Mouse (Mus musculus) kidney, postnatal 36 days (tissue): ENCODE results near the gene Olfr544.
A peak's percentile ranks its signal among the peaks of the same experiment; 100 is the strongest.
"Not testable (repeated sequence)": the region's sequence is repeated elsewhere in the genome, so short reads cannot be mapped to it uniquely, and the experiment has no call there.

Experiments used
- DNase-seq, 2 experiments: peaks; one replicate each; pipeline ENCODE4 v3.0.0; 2021 to 2022; ENCODE audit warnings: mixed read lengths in 2 of 2

The Olfr544 gene

DNA sequence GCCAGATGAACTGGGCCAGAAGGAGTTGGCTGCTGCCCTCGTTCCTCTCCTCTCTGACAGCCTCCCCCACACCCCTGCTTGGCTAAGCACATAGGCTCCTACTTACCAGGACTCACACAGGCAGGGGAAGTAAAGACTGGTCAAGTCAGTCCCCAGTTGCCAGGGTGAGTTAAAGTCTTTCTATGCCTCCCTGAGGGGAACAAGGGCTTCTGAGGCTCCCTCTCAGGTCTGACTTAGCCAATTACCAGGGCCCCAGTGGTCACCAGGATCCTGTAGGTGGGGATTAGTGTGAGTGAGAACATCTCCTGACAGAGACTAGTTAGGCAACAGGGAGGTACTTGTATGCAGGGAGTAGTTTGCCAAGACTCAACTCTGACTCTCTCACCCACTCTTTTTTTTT, at the start of gene Olfr544:
Gene Olfr544, minus strand, starts transcription at position 153 of the 400 bp plus-strand sequence.
- no peak for DNase-seq

DNA sequence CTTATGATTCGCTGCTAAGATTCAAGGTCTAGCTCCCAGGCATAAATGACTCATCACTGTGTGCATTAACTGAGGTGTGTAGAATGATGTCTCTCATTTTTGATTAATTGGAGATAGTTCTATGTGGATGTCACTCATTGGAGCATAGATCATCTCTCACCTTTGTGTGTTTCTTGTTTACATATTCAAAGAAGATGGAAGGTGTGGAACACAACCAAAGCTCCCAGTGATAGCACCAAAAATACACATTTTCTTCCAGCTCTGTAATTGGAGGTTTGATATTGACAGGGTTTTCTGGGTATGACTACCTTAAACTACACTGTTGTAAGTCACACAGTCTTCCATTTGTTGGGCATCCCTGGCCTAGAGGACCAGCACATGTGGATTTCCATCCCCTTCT, 46.3 kb upstream of the Olfr544 start, which contains the start of gene Olfr547:
Gene Olfr547, plus strand, starts transcription at position 301 of the 400 bp plus-strand sequence.
- DNase-seq, result no peak

GRCm38 (mm10) chr7:102529052-102529451, 40.9 kb upstream of the Olfr544 start:
- no peak for DNase-seq

- no peak for DNase-seq
Observed at GRCm38 (mm10) chr7:102517051-102517335, 28.9 kb upstream of the Olfr544 start.

GRCm38 (mm10) chr7:102516261-102517050, 28.3 kb upstream of the Olfr544 start:
- peak; percentile 5 to 32 for DNase-seq

DNA sequence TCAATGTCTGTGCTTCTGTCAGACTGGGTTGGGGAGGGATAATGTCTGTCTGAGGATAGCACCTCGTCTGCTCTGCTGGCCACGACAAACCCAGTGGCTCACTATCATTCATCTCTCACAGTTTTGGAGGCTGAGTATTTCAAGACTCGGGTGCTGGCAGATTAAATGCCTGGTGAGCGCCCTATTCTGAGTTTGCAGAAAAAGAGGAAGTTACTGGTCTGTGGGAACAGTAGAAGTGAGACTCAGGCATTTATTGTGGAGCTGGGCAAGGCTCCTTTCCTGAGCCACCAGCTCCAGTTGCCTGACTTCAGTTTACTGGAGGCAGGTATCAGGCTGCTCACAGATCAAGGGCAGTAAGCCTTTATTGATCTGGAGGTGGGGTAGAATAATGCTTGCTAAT, 26.0 kb upstream of the Olfr544 start:
- DNase-seq, result no peak

- DNase-seq, result peak; percentile 73 to 96
Observed at GRCm38 (mm10) chr7:102512814-102513435, 24.8 kb upstream of the Olfr544 start.

DNA sequence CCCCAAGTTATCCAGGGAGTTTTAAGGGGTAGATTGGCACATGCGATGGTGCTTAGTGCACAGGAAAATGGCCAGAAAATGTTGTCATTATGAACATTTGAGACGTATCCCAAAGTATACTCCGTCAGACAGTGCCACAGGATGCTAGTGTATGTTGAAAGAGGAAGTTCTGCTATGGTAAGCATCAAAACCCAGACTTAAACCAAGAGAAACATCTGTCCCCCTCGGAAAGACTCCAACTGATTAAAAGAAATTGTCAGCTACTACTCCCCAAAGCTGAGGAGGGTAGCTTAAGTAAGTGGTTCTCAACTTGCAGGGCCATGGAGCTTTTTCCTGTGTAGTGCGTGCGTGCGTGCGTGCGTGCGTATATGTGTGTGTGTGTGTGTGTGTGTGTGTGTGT, 23.8 kb upstream of the Olfr544 start:
- DNase-seq, result no peak

DNA sequence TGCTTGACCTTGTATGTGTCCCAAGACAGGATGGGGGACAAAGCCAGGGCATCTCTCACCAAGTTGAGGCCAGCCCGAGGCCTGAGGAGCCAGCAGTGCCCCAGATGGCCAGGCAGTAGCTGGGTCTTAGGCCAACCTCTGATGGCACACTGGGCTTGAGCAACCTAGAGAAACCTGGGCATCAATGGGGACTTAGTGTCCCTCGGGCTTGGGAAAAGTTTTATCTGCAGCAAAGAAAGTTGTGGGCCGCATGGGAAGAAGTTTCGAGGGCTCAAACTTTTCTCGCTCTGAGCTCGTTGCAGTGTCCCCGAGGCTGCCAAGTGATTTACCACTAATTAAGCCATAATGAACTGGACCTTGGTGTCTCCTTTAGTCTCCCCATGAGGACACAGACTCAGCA, 21.6 kb upstream of the Olfr544 start:
- no peak for DNase-seq

DNA sequence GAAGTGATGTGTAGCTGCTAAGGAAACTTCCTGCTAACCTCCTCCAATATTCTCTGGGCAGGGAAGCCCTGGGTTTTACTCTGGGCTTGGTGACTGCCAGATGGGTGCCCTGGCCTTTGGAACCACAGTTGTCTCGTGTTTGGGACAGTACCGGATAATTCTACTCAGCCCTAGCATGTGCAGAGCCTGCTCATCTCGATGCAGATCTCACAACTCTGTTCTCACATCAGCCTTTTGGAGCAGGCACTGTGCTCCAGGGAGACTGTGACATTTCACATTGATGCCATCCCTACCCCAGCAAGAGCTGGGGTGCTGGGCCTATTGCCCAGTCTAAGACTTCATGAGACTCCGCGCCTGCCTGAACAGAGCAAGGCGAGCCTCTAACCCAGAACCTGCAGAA, 20.6 kb upstream of the Olfr544 start:
- DNase-seq, result no peak

DNA sequence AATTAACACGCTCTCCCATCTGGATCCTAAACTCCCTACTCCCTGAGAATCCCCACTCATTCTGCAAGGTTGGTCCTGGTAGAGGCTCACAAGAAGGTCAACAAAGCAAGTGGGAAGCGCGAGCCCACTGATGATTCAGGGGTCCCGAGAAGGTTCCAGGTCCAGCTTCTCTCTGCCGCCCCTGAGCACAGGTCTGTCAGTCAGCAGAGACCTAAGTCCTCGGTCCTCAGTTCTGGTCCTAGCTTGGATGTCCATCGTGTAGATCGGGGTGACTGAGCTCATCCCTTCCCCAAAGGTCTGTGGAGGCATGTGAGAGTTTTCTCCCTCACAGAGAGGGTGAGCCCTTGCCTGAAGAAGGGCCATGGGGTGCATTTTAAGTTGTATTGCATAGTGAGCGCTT, 20.0 kb upstream of the Olfr544 start:
- DNase-seq, result no peak

- DNase-seq, result peak; percentile 66 to 85
Observed at GRCm38 (mm10) chr7:102506848-102507247, 18.7 kb upstream of the Olfr544 start.

GRCm38 (mm10) chr7:102501986-102502385, 13.9 kb upstream of the Olfr544 start:
- no peak for DNase-seq

GRCm38 (mm10) chr7:102499473-102499872, 11.4 kb upstream of the Olfr544 start, which contains the start of gene Olfr545:
Olfr545 (minus strand) TSS chr7:102499573.
- no peak for DNase-seq

DNA sequence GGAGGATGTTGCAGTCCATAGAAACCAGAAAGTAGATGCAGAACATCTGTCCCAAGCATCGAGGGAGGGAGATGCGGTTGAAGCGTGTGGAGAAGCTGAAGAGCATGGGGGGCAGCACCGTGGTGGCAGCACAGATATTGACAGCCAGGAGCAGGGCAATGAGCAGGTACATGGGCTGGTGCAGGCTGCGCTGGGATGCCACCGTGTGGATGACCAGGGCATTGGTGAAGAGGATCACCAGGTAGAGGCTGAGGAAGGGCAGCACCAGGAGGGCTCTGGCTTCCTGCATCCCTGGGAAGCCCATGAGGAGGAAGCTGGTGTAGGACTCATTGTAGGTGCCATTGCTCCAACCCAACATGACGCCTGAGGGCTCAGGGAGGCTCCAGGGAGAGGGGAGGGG, 6.3 kb upstream of the Olfr544 start:
- DNase-seq, result not testable (repeated sequence)

GRCm38 (mm10) chr7:102486105-102486504, 2.0 kb downstream of the Olfr544 start:
- no peak for DNase-seq

GRCm38 (mm10) chr7:102484766-102485165, 3.3 kb downstream of the Olfr544 start:
- DNase-seq, result not testable (repeated sequence)

DNA sequence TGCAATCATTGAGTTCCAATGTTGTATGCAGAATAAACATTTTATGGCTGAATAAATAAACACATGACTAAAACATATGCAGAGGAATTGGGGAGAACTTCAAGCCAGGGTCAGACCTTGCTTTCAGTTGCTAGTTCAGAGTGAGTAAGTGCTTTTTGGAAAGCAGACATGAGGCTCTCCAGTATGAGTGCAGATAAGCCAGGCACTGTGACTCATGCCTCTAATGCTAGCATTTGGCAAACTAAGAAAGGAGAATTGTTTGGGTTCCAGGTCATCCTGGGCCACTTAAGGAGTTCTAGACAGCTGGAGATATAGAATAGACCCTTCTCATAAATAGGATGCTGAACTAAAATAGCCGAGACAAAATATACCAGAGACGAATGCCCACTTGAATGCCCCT, 4.4 kb downstream of the Olfr544 start:
- no peak for DNase-seq

DNA sequence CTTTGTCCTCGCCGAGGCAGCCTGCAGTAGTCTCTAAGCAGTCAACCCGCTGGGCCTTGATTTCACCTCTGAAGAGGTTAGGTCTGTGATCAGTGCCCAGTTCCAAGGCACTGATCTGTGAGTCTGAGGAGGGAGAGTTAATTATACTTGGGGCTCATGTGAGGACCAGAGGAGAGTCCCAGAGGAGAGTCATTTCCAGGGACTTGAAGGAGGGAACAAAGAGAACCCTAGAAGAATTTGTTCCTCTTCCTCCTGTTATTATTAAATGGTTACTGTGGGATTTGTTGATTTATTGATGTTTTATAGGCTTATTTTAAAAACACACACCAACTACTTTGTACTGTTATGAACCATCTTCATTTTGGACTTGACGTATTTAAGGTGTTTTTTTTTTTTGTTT, 6.5 kb downstream of the Olfr544 start, which contains the start of gene Olfr543:
Gene Olfr543, minus strand, starts transcription at position 101 of the 400 bp plus-strand sequence.
- DNase-seq, result no peak

GRCm38 (mm10) chr7:102480821-102481220, 7.3 kb downstream of the Olfr544 start:
- DNase-seq, result no peak

- peak; percentile 75 to 78 for DNase-seq
Observed at GRCm38 (mm10) chr7:102479368-102480078, 8.6 kb downstream of the Olfr544 start.

- no peak for DNase-seq
Observed at GRCm38 (mm10) chr7:102478926-102479325, 9.2 kb downstream of the Olfr544 start.

- DNase-seq, result no peak
Observed at GRCm38 (mm10) chr7:102478425-102478824, 9.7 kb downstream of the Olfr544 start.

DNA sequence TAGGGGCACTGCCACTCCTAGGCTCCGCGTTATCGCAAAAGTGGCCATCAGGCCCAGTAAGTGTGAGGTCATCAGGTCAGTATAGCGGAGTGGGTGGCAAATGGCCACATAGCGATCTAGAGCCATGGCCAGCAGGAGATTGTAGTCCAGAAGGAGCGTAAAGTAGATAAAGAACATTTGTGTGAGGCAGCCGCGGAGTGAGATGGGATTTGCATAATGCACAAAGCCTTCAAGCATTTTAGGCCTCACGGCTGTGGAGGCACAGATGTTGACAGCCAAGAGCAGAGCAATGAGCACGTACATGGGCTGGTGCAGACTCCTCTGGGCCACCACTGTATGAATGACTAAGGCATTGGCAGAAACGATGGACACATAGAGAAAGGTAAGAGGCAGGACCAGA, 10.7 kb downstream of the Olfr544 start:
- DNase-seq, result no peak
